Mouse (Mus musculus): ENCODE data around the gene Caln1. TPM values are rescaled to one million over a fixed set of nuclear protein-coding genes. Genes with fewer than 3 reads are reported as not detected.

The Caln1 gene
- total RNA-seq, 2 experiments from 2014 or later = 135 to 142 TPM

DNA sequence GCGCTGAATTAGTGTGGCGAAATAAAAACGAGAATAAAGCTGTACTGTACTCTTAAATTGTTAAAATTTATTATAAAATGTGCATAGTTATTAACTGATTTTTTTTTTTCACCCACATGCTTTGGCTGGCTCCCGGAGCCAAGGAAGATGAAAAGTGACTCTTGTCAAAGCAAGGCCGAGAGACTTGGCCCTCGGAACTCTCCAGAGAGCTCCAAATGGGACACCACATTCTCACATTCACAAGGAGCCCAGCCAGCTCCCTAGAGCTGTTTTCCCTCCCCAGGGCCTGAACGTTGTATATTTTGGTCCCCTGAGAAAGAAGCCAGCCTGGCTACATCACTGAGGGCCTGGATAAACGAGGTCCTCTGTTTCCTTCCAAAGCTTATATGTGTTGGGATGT lies 25.1 kb downstream of the Caln1 start:
- no peak for DNase-seq

DNA sequence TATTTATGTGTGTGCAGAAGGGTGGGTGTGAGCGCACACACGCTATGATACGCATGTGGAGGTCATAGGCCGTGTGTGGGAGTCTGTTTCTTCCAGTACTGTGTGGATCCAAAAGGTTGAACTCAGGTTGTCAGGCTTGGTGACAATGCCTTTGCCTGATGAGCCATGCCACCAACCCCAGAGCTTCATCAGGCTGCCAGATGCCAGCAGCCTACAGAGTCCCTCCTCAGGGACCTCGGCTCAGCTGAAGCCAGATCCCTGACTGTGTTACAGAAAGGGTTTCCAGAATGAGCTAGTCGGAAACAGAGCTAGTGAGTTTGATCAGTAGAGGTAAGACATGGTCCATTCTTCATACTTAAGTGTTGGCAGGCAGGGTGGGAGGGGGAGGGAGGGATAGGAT lies 25.9 kb downstream of the Caln1 start:
- no peak for DNase-seq

DNA sequence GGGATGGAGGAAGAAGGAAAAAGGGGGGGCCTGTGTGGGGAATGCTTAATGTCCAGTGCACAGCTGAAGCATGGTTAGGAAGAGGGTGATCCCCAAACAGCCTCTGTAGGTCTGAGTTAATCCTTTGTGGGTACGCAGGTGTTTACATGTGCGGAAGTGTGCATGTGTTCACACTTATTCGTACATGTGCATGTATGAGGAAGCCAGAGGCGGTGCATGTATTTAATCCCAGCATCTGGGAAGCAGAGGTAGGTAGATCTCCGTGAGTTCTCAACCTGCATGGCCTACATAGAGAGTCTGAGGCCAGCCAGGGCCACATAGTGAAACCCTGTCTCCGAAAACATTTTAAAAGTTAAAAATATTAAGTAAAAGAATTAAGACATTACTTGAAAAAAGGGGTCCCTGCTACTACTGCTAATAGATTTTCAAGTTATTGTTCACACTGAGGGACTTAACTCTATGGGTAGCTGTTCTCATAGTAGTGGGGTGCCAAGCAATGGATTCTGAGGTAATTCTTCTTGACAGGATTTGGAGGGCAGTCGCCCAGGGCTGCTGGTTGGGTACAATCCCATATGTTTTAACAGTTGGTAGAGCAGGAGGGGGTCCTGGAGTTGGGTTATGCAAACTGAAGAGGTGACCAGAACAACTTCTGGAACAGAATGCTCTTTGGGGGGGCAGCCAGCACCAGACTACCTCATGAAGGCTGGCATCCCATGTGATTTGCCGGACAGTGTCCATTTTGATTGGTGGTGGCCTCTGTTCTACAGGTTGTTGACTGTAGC lies 31.1 kb downstream of the Caln1 start:
- no peak for DNase-seq

DNA sequence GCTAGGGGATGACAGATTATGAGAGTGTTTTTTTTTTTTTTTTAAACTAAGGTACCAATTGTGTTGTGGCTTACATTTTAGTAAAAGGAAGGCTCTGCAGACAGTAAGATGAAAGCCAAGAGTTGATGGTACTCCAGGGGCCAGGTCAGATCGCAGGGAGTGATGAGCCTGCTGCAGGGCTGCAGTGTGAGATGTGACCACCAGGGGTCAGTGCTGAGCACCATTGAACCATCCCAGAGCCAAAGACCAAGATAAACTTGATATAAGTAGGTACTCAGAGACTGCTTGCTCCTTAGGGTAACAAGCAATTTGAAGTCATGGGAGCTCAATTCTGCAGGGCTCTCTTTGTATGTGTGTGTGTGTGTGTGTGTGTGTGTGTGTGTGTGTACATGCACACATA lies 35.9 kb downstream of the Caln1 start:
- DNase-seq = peak; percentile 29 to 38

DNA sequence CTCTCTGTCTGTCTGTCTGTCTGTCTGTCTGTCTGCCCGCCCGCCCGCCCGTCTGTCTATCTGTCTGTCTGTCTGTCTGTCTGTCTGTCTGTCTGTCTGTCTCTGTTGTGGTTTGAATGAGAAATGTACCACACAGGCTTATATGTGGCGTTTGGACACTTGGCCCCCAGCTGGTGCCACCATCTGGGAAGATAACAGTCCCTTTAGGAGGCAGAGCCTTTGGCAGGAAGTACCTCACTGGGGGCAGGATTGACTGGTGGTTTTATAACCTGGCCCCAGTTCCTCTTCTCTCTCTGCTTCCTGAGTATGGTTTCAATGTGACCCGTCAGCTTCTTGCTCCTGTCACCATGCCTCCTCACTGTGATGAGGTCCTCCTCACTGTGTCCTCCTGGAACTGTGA lies 40.5 kb downstream of the Caln1 start:
- DNase-seq = no peak

DNA sequence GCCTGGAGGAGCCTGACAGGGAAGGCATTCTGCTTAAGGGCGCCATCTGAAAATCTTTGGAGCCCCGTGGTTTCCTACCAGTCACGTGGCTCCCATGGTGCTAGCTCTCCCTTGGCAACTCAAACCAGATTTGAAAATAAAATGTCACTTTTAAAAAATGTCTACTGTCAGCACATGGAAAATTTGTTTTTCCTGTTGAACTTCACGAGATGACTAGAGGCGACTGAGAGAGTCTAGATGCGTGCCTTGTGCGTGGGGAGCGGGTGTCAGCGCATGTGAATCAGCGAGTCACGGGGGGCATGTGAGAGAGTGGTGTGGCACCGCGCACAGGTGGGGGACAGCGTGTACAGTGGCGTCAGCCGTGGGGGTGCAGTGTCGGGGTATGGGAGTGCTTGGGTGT lies 42.3 kb downstream of the Caln1 start:
- DNase-seq = peak; percentile 9 to 10

DNA sequence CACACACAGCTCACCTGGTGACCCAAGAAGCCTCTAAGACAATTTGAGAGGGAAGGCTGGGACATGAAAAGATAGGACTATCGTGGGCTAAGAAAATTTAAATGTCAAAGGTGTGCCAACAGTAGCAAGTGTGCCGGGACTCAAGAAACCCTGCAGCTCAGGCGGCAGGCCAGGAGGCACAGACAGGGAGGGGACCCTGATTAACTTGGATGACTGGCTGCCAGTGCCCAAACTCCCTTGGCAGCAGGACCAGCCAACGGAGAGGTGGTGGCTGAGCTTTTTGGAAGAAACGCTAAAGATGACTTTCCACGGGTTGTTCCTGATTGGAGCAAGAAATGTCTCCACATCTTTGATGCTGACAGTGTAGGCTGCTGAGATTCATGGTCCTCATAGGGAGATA lies 78.2 kb downstream of the Caln1 start:
- no peak for DNase-seq

DNA sequence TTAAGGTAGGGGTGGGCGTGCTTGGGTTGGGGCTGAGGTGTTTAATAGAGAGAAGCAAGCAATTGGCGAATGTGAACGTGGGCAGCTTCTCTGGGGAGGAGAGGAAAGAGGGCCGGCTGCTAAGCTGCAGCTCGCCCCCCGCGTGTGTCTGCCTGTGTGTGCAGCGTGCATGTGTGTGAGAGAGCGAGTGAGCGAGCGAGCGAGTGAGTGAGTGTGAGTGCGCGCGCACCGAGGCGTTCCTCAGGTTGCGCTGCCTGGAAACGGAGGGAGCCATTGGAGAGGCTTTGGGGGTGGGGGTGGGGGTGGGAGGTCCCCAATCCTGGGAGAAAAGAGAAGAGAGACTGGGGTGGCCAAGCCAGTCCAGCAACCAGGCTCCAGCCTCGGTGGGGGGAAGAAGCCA lies 79.2 kb downstream of the Caln1 start:
- peak; percentile 31 to 54 for DNase-seq

DNA sequence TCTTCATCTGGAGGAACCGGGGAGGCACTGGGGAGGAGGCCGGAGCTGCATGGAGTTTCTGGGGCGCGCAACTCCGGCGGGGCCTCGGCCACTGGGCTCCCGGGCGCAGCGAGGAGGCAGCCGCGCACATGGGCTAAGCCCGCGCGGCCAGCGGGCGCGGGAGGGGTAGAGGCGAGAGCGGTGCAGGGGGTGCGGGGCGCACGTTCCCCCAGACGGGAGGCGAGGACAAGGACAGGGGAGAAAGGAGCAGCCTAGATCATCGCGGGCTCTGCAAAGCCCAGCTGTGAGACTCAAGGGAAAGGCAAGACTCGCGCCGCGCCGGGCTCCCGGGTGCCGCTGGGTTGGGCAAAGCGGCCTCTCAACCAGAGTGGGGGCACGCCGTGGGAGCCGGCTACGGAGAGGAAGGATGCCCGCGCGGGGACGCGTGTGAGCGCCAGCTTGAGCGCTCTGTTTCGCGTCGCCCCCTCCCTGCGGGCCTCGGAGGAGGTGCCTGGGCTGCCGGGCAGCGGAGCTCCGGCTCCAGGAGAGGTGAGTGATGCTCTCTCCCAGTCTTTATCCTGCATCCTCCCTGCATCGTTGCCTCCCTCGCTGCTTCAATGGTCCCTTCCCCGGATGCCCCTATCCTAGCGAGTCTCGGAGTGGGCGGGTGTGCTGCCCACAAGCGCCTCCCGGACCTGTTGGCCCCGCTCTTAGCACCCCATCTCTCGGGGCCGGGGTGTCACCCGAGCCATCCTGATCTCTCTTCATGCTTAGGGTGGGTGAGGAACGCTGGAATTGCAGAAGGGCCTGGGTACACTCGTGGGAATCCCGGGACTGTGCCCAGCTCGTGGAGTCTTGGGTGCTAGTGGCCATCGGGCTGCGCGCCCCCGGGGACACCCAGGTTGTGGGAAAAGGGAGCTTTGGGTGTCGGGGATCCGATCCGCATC lies 79.9 kb downstream of the Caln1 start:
- peak; percentile 64 to 67 for DNase-seq

DNA sequence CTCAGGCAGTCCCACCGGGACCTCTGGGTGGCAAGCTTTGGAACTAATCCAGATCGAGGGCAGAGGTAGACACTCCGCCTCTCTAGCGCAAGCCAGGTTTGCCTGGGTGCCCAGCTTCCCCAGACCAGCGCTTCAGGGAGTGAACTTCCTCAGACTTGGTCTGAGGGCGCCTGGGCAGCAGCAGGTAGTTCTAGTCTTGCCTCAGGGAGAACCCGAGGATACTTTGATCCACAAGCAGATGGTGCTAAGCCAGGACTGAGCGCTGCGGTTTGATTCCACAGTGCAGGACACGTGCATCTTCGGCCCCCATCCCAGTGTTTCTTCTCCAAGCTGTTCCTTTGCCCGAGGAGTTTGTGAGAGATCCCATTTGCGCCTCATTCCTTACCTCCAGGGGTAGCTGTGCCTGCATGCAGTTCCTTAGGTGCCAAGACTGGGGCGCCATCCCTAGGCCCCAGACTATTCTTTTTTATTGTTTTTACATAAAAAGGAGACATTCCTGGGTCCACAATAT lies 80.8 kb downstream of the Caln1 start:
- peak; percentile 34 to 36 for DNase-seq

DNA sequence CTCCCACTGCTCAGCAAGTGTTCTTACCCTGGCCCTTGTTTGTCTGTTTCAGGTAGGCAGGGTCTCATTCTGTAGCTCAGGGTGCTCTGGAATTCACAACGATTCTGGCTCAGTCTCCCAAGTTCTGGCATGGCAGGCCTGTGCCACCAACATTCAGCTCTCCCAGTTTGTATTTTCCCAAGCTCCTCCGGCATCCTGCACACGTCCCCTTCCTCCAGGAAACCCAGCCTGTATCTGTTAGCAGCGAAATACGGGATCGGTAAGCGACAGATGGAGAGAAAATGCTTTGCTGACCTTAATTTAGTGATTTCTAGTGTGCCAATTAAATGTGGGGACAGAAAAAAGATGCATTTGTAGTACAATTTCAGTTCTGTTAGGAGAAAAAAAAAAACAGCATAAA lies 88.8 kb downstream of the Caln1 start:
- peak in 1 of 2 experiments; percentile 24 for DNase-seq

DNA sequence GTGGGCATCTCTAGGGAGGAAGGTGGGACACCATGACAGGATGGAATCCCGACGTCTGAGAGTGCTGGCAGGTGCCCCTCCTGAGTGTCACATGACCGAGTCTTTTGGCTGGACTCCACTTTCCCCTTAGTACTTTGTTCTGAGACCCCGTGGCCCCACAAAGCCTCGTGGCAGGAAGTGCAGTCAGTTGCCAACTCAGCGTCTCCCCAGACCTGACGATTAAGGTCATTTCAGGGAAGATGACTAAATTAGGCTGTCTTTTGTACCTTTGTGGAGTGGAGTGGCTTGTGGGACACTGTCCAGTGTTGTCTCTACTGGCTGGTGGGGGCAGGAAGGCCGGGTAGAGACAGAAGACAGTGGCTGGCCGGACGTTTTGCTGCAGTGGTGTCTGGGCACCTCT lies 103.0 kb downstream of the Caln1 start:
- DNase-seq = no peak

DNA sequence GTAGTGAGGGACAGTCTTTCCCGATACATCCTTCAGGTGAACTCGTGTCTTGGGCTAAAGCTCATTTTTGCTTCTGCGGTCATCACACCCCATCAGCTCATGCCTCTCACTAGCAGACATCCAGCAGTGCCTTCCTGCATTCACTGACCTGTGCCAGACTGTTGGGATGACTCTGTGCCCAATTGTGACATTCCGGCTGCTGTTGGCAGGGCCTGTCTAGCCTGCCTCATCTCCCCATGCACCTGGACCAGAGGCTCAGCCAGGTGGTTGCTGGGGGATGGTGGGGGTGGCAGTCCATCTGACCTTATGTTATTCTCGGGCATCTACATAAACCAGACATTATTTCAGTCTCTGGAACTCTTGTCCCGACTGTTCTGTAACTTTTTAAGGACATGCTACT lies 105.6 kb downstream of the Caln1 start:
- DNase-seq = no peak

DNA sequence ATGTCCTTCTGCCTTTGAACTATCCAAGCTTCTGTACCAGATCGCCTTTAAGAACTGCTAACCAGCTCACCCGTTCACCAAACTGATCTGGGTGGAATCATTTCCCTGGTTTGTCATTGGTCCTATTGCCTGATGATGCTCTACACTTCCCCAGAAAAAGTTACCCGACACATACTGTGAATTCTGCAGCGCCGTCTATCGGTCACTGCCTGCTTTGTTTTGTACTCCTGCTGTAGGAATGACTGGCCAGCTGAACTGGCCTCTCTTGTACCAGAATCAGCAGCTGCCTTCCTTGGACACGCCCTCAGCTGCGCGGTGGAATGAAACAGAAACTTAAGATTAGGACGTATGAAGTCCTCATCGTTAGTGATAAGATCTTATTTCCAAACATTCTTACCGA lies 107.5 kb downstream of the Caln1 start:
- DNase-seq = no peak

DNA sequence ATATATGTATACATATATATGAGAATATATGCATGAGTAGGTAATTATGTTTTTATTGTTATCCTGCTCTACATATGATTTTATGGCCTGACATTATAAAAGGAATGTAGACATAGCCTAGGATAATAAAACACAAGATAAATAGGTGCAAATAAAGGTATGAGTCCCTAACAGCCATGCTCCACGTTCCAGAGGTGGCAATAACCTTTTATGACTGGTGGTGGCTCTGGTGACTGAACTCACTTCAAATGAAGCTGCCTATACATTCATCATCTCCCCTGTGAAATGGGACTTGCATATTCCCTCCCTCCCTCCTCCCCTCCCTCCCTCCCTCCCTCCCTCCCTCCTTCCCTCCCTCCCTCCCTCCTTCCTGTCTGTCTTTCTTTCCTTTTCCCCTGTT lies 111.0 kb downstream of the Caln1 start:
- no peak for DNase-seq

DNA sequence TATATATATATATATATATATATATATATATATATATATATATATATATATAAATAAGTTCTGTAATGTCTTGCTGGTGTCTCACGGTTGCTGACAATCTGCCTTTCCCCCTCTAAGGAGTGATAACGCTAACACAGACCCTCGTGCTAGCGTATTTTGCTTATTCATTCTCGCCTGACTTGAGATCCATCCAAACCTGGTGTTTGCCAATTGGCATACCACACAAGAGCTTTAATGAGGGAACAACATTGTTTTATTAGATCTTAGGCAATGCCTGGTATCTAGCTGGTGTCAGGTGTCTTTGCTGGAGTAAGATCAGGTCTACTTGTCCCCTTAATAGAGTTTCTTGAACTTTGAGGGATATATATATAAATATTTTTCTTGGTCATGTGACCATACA lies 122.2 kb downstream of the Caln1 start:
- no peak for DNase-seq

DNA sequence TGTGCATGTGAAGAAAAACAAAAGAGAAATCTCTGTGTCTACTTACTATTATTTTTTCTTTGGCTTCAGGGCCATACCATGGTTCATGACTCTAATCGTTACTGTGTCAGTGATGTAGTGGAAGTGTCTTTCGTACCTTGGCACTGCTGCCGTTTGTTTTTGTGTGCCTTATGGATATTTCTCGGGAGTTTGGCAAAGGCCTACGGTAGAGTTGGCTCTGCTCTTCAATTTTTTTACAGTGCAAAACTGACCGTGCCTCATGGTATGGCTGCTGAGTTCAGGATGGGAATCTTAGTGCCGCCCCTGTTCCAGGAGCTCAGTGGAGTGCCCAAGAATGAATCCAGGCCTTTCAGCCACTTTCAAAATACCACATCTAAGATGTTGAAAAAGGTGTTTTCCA lies 123.0 kb downstream of the Caln1 start:
- DNase-seq = no peak

DNA sequence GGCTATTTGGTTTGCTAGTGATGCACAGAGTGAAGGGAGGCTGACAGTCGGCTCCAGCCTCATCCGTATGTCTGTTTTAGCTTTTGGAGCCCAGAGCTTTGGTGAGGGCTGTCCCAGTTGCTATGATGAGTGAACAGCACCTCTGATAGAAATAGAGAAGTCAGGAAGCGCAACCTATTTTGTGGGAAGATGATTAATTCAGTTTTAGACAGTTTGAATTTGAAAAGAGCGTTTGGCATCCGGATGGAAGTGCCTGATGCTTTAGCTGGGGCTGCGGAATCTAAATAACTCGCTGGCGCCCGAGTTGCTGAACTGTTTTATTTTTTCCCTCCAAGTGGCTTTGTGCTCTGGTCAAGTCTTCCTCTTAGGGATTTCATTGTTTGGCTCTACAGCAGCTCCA lies 133.3 kb downstream of the Caln1 start:
- DNase-seq = peak; percentile 10 to 21

DNA sequence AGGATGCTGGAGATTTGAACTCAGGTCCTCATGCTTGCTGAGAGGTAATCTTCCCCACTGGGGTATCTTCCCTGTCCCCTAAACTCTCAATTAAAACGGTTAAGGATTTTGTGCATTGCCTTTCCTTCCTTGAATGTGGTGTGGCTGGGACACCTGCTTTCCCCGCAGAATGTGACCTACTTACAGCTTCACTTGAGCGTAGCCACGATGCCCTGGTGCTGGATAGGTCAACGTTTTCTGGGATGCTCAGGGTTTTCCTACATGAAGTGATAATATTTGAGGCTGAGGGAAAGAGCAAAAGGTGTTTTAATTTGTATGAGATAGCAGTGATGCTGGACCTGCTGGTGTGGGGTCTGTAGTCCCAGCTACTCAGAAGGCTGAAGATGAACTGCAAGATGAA lies 135.6 kb downstream of the Caln1 start:
- DNase-seq = no peak

DNA sequence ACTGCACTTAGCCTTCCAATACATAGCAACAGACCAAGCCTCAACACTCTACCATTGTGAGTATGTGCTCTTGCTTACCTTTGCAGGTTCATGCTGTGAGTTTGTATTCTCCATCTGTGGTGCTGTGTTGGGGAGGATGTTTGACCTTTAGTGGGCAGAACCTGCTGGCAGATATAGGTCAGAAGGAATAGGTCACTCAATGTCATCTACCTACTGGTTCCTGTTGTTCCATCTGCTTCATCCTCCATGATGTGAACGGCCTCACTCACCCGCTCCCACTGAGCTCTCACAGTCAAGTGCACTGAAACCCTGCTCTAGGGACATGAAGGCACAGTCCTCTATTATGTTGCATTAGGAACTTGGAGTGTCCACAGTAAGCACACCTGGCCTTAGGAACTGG lies 141.3 kb downstream of the Caln1 start:
- DNase-seq = no peak

DNA sequence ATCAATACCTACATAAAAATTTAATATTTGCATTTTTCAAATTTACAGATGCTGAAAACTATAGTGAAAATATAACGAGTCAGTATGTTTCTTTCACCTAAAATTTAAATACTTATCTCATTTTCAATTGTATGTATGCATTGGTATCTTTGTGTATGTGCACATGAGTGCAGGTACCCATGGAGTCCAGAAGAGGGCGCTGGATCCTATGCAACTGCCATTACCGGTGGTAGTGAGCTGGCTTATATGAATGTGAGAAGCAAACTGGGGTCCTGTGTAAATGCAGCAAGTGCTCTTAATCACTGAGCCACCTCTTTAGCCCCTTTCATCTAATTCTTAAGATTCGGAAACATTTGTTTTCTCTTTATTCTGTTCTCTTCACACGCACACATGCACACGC lies 146.1 kb downstream of the Caln1 start:
- no peak for DNase-seq

DNA sequence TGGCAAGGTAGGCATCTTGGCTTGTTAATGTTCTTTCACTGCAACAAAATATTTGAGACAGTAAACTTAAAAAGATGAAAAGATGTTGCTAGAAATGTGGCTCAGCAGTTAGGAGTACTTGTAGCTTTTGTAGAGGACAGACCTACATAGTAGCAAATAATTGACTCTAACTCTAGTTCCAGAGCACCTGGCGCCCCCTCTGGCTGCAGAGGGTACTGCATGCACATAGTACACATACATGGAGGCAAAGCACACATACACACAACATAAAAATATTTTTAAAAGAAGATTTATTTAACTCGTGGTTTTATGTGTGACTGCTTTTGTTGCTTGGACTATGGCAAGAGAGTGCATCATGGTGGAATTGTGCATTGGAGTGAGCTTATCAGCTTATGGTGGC lies 151.3 kb downstream of the Caln1 start:
- DNase-seq = no peak

DNA sequence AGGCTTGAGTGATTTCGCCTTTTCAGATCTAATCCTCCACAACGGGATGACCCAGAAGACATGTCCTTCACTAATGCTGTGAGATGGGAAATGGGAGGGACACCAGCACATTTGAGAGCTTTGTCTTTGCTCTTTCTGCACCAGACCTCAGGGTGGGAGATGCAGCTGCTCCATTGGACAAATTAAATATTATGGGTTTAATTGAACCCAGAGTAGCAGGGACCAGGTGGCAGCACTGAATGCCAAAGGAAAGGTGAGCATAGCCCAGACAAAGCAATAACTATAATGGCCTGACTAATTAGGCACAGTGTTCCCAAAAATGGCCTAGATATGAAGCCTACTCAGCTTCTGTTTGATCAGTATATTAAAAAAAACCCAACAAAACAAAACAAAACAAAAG lies 158.2 kb downstream of the Caln1 start:
- DNase-seq = no peak

DNA sequence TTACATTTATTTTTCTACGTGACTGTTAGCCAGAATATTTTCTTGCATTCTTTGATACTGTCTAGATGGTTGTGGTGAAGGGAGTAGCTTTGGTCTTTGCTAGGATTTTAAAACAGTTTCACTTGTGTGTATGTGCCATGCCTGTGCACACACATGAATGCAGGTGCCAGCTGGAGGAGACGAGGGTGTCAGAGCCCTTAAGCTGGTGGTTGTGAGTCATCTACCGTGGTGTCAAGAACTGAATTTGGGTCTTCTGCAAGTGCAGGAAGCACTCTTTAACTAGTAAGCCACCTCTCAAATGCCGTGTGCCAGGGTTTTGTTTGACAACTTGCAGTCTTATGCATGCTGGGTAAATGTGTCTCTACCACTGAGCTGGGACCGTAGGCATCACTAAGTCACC lies 178.2 kb downstream of the Caln1 start:
- no peak for DNase-seq
